Mouse (Mus musculus): ENCODE results near the gene B020011L13Rik. TPM values are rescaled to one million over a fixed set of nuclear protein-coding genes. Genes with fewer than 3 reads are reported as not detected.

Gene B020011L13Rik
- not detected in 2 replicates for polyA plus RNA-seq (2015; fragmentation: Nextera tagmentation; extraction: Ambion mirVana)

GRCm38 (mm10) chr1:117780833-117781232 lies at the start of gene B020011L13Rik:
B020011L13Rik (plus strand) TSS chr1:117781133.

GRCm38 (mm10) chr1:117829781-117830180 lies 48.8 kb downstream of the B020011L13Rik start, which contains the start of gene Gm28360:
Gm28360 (plus strand) TSS chr1:117830081.

Other genes starting within 250 kb of the B020011L13Rik start
- not detected in 2 replicates for gene Gm28363, start 84.0 kb upstream of the B020011L13Rik start, polyA plus RNA-seq (2015; fragmentation: Nextera tagmentation; extraction: Ambion mirVana)
- not detected in 2 replicates for gene Gm28360, start 48.9 kb downstream of the B020011L13Rik start, polyA plus RNA-seq (2015; fragmentation: Nextera tagmentation; extraction: Ambion mirVana)
- not detected in 2 replicates for gene Gm28168, start 146.9 kb downstream of the B020011L13Rik start, polyA plus RNA-seq (2015; fragmentation: Nextera tagmentation; extraction: Ambion mirVana)
- gene Gm7145, start 184.8 kb downstream of the B020011L13Rik start, polyA plus RNA-seq (2015; fragmentation: Nextera tagmentation; extraction: Ambion mirVana) = not detected in 2 replicates

All from skeletal muscle tissue, postnatal 0 days (tissue).